Comparison of ENCODE assay signal across 9 mouse cellular contexts in genomic region chr5:44831287-44831686, GRCm38 (mm10). TPM values are rescaled to one million over a fixed set of nuclear protein-coding genes. Genes with fewer than 3 reads are reported as not detected.
DNase-seq lines count a peak whose midpoint lies in the region; ATAC-seq and TF ChIP-seq lines count a peak whose summit lies in the region.
"Had no signal": no experiment of that assay in that cellular context is flagged by ENCODE, and none has a peak within 500 bp of the region (broad histone marks: within the 10 kb centered on the region; RNA-seq: fewer than 3 reads in every experiment).

No protein-coding gene starts in this region.

- H3K27ac ChIP-seq in forebrain, embryonic 11.5 days (ENCODE audit: low read depth, low read length): no peak overlapping the region
- no peak overlapping the region for H3K27ac ChIP-seq in forebrain, embryonic 15.5 days (replicated peaks)
- no peak overlapping the region for H3K27ac ChIP-seq in bone marrow, adult 2 months (ENCODE audit: control insufficient read depth, insufficient read depth, low read depth, low read length, poor library complexity)
- H3K27ac ChIP-seq: macrophage had no signal

- no peak overlapping the region for H3K4me3 ChIP-seq in forebrain, embryonic 11.5 days (ENCODE audit: low read depth, low read length)
- no peak overlapping the region for H3K4me3 ChIP-seq in forebrain, embryonic 15.5 days
- H3K4me3 ChIP-seq in bone marrow, adult 2 months (replicated peaks; ENCODE audit: control insufficient read depth, low read depth, low read length): no peak overlapping the region

- TF ChIP-seq POLR2A in bone marrow, adult 2 months (IDR thresholded peaks at IDR 0.05; ENCODE audit: borderline replicate concordance, control insufficient read depth, low read depth, low read length): no peak

- H3K9me3 ChIP-seq in forebrain, embryonic 11.5 days (ENCODE audit: control insufficient read depth, low read length): no peaks in the 10 kb centered on the region
- no peaks in the 10 kb centered on the region for H3K9me3 ChIP-seq in forebrain, embryonic 15.5 days

- ATAC-seq in forebrain, embryonic 11.5 days (replicated peaks; ENCODE audit: low FRiP score): no peak
- ATAC-seq in forebrain, embryonic 15.5 days (replicated peaks): no peak

- TF ChIP-seq CTCF in bone marrow, adult 2 months (IDR thresholded peaks at IDR 0.05; ENCODE audit: control insufficient read depth, insufficient read depth, low read length): peak; percentile 53

- H3K4me1 ChIP-seq in forebrain, embryonic 11.5 days (replicated peaks; ENCODE audit: control insufficient read depth, insufficient read depth, low read length): no peaks in the 10 kb centered on the region
- H3K4me1 ChIP-seq in forebrain, embryonic 15.5 days: no peaks in the 10 kb centered on the region
- no peaks in the 10 kb centered on the region for H3K4me1 ChIP-seq in bone marrow, adult 2 months (ENCODE audit: control insufficient read depth, insufficient read depth, low read length)

- WGBS in forebrain, embryonic 11.5 days: 60% methylated on average over 5 of the region's 5 CpGs
- WGBS in forebrain, embryonic 15.5 days: 66% methylated on average over 5 of the region's 5 CpGs
- 53% methylated on average over 5 of the region's 5 CpGs for WGBS in bone marrow, adult 2 months

- no peaks in the 10 kb centered on the region for H3K36me3 ChIP-seq in forebrain, embryonic 11.5 days (ENCODE audit: control insufficient read depth, insufficient read depth, low read length)
- H3K36me3 ChIP-seq in forebrain, embryonic 15.5 days: no peaks in the 10 kb centered on the region

- peak; percentile 53 for DNase-seq in forebrain, embryonic 11.5 days (ENCODE audit: low spot score)
- DNase-seq in ovary, postnatal 36 days (ENCODE audit: low spot score): peak; percentile 18
- no peak for DNase-seq in ovary, postnatal 10 days (ENCODE audit: low spot score)
- peak; percentile 13 to 56 for DNase-seq in kidney, adult 8-10 months
- DNase-seq in retina, embryonic 14.5 days (ENCODE audit: low spot score): peak; percentile 30
- no peak for DNase-seq in adipocyte (ENCODE audit: low spot score)

- H3K9ac ChIP-seq in forebrain, embryonic 11.5 days (ENCODE audit: low read length): no peak overlapping the region
- H3K9ac ChIP-seq in forebrain, embryonic 15.5 days (replicated peaks): no peak overlapping the region

- H3K27me3 ChIP-seq in forebrain, embryonic 11.5 days (ENCODE audit: control insufficient read depth, insufficient read depth, low read length): no peaks in the 10 kb centered on the region
- H3K27me3 ChIP-seq in forebrain, embryonic 15.5 days: no peaks in the 10 kb centered on the region

- no peak overlapping the region for H3K4me2 ChIP-seq in forebrain, embryonic 11.5 days (ENCODE audit: low read depth, low read length, severe bottlenecking)
- H3K4me2 ChIP-seq in forebrain, embryonic 15.5 days (replicated peaks): no peak overlapping the region

RNA-seq across cellular contexts. Expression of gene Ldb2, which starts 31.8 kb away (rescaled TPM):
- 17.9 and 19.7 TPM in 2 replicates for polyA plus RNA-seq in forebrain, embryonic 11.5 days (2014; fragmentation: Nextera tagmentation; extraction: Ambion mirVana)
- 65.8 and 71.8 TPM in 2 replicates for polyA plus RNA-seq in forebrain, embryonic 15.5 days (2015; fragmentation: Nextera tagmentation; extraction: Ambion mirVana)
- polyA plus RNA-seq in bone marrow, adult 2 months (2011; ENCODE audit: insufficient read depth, insufficient read length, low replicate concordance, missing spikeins): 3.0 and 5.1 TPM in 2 replicates
- polyA plus RNA-seq: macrophage had no signal

Comparison
In these comparisons a context has a peak if more than half of its experiments do, and no peak if none do; other contexts are left out.
1. DNase-seq: peak in forebrain, embryonic 11.5 days (single experiment), ovary, postnatal 36 days (single experiment), kidney, adult 8-10 months (2 of 2) and retina, embryonic 14.5 days (single experiment); none in ovary, postnatal 10 days (single experiment) and adipocyte (single experiment).